Mouse (Mus musculus) kidney, adult 11 months (tissue): ENCODE data around the gene Slc17a9.

Experiments
- DNase-seq: peaks from one replicate; pipeline ENCODE4 v3.0.0; 2022

The Slc17a9 gene

DNA sequence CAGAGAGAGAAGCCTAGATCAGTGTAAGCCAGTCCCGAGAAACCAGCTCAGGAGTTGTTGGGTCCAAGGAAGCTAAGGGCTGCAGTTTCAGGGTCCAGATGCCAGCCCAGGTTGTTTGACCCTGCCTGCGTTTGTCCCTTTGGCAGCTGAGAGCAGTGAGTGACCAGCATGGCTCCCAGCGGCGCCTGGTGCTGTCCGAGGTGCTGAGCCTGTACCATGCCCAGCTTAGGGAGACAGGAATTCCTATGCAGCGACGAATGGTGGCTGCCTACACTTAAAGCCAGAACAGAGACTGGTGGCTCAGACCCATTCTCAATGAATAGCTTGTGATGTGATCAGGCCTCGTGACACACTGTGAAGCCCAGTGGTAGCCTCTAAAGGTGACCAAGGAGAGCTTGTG is 30.8 kb downstream of the Slc17a9 start:
- peak; percentile 16 for DNase-seq

DNA sequence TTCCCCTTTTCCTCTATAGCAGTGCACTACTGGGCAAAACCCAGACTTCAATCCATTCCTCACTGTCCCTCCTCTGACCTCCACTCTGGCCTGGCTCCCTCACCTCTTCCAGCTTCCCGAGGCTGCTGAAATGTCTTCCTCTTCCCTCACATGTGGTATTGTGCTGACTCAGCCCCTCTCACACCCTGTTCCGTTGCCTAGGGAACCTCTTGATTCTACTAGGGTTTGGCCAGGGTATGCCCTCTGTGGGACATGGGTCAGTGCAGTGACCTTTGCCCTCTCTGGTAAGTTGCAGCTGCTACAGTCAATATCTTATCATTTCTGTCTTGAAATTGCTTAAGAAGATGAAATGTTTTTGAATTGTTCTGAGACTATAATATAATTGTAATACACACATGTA is 31.7 kb downstream of the Slc17a9 start:
- DNase-seq = no peak

DNA sequence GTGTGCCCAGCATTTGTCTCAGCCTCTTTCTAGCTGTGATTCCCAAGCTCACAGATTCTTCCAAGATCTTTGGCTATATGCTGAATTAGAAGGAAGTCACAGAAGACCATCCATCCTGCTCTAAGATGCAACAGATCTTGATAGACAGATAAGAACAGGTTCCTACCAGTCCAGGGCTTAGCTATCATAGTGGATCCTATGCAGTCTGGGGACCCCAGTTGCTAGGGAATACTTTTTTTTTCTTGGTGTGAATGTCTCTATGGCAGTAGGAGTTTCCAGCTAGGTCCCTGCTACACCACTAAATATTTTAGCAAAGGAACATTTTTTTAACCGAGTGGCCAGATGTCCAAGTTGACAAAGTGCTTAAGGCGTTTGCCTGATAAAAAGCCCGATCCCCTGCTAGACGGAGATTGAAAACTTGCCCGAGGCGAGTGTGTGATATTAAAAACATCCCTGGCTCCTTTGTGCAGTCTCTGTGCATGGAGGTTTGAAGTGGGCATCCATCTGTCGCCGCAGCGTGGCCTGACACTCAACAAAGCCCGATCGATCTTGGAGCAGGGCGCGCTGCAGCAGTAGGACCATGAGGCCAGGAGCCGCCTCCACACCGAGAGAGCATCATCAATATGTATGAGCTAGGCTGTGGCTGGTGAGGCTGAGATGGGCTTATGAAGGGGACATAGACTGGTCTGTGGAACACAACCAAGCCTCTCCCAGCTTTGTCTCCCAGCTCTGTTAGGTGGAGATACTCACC is 33.6 kb downstream of the Slc17a9 start:
- DNase-seq = no peak

DNA sequence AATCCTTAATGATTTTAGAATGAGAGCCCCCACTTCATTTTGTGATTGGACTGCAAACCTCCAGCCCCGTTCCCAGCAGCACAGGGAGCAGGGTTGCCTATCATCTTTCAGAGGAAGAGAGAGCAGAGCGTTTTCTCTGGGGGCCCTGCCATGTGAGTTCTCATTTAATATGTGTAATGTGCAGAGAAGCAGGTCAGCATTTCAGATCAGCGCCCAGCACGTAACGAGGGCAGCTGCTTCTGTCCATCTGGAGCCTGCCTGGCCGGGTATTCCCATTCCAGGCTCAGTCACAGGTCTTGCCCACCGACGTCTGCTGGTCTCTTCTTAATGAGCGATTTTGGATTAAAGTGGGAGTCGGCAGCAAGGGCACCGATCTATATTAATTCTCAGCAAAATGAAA is 39.9 kb downstream of the Slc17a9 start:
- DNase-seq = no peak

DNA sequence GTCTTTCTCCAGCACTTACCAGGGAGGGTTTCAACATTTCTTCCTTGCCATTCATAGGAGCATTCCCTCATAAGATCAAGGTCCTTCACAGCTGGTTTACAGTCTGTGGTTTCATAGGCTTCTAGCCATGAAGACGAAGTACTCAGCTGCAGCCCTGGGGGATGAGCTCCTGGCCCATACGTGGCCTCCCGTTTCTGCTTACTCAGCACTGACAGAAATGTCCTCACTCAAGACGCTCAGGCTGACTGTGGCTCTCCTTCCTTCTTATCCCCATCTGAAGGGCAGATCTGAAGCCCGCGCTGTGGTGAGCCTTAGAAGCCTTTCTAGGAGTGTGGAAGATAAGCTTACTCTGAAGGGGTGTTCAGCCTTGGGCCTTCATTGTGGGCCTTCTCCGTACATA is 40.6 kb downstream of the Slc17a9 start:
- DNase-seq = no peak

DNA sequence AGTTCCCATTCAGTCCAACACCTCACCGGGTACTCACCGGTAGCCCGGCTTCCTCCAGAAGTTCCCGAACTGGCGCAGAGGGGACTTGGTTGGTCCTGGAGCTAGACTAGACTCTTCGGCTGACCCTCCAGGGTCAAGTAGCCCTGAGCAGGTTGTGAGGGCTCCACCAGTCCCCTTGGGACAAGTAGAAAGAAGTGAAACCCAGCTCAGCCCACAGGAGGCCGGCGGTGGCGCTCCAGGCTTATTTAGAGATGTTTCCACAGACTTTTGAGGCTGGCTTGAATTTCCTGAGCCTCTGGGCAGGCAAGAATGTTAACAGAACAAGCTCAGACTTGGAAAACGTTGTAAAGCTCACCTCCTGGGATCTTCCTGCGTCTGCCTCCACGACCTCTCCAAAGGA is 50.2 kb downstream of the Slc17a9 start:
- no peak for DNase-seq

DNA sequence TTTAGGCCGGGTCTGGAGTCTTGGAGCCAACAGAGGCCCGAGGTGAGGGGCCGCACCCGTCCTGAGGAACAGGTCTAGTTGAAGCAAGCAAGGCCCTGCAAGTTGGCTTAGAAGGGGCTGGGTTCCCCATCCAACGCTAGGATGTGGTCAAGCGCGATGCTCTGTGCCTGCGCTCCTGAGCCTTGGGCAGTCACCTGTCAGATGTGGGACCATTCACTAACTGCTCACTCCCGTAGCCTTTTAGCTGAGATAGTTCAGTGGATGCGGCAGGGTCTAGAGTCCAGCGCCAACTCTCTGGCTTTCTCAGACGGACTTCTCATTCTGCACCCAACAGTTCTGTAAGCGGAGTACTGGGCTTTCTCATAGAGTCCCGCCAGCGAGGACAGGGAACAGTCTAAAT is 50.6 kb downstream of the Slc17a9 start:
- DNase-seq = no peak

DNA sequence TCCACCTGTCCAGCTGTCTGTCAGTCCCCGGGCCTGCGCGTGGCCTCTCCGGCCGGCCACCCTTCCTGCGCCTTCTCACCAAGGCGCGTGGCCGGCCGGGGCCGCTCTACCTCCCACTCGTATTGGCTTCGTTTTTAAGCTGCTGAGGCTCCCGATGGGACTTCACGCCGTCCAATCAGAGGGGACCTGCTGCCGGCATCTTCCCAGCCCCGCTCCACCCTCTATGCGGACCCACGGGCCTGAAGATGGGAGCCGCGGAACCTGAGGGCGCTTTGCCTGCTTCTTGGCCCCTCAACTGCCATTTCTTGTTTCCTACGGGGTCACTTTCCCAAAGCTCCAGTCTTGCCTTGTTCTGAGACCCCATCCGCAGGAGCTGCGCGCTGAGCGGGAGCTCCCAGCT is 51.7 kb downstream of the Slc17a9 start, which contains the start of gene Bhlhe23:
Bhlhe23 (minus strand) TSS at position 108 of the 400 bp plus-strand sequence.
- no peak for DNase-seq

DNA sequence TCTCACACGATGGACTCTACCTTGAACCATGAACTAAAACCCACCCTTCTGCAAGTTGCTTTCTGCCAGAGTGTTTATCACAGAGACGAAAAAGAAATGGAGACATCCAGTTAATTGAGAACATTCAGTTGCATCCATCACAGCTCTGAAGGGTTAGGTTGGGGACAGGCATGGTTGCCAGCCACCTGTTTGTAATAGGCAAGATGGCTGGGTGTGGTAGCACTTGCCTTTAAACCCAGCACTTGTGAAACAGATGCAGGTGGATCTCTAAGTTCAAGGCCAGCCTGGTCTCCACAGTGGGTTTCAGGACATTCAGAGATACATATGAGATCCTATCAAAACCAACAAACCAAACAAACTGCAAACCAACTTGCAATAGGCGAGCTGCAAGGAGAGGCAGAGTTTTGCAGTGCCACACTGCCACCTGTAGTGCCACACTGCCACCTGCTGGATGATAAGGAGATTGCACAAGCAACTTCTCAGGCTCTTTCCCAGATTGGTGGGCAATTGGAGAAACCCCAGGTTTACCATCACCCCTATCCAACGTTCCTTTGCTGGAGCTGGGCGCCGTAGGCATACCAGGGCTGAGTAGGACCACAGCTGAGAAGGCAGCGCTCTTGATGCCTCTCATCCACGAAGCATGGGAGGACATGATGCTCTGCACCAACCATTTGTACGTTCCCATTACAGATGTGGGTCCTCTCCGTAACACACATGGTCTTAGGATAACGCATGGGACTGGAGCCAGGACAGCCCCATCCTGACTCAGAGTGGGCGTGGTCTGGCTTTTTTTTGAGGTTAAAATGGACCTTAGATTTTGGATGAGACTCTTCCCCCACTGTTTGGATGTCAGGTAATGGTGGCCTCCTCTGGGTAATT is 54.4 kb downstream of the Slc17a9 start:
- no peak for DNase-seq

DNA sequence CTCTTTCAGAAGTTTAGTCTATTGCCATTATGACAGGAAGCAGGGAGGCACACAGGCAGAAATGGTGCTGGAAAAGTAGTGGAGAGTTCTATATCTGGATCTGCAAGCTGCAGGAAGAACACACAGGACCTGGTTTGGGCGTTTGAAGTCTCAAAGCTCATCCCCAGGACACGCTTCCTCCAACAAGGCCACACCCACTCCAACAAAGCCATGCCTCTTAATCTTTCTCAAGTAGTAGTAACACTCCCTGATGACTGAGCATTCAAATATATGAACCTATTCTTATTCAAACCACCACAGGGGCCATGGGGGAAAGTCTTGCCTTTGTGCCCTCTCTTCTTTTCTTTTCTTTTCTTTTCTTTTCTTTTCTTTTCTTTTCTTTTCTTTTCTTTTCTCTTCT is 55.2 kb downstream of the Slc17a9 start:
- DNase-seq = no peak

DNA sequence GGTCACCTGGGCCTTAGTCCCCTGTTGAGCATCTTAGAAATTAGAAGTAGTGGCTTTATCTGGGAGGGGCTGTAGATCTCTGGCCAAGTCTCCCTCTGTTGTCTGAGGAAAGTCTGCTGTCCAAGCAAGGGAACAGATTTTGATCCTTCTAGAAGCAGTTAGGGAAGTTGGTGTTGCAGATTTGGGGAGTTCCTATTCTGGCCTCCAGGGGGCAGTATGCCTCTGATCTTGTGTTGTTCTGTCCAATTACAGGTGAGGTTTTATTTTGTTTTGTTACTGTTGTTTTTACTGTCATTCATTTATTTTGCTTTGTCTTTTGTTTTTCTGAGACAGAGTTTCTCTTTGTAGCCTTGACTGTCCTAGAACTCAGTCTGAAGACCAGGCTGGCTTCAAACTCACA is 61.7 kb downstream of the Slc17a9 start:
- no peak for DNase-seq

DNA sequence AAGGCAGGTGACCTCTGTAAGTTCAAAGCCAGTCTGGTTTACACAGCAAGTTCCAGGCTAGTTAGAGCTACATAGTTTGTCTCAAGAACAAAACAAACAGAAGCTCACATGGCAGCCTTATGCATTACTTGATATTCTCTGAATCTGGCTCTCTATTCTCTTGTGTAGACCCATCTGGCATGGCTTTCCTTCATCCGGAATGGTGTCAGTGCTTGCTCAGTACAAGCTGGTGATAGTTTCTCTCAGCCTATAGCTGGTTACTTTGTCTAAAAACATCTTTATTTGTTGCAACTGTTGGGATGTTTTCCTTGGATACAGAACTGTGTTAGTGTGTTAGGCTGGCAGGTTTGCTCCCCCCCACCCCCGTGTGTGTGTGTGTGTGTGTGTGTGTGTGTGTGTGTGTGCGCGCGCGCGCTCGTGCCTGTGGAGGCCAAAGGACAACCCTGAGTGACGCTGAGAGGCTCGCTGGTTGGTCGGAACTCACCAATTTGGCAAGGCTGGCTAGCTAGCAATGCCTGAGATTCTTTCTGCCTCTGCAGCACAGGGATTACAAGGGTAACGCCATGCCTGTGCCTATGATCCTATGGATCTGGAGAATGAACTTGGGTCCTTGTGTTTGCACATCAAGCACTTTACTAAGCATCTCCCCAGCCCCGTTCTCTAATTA is 62.6 kb downstream of the Slc17a9 start:
- no peak for DNase-seq

DNA sequence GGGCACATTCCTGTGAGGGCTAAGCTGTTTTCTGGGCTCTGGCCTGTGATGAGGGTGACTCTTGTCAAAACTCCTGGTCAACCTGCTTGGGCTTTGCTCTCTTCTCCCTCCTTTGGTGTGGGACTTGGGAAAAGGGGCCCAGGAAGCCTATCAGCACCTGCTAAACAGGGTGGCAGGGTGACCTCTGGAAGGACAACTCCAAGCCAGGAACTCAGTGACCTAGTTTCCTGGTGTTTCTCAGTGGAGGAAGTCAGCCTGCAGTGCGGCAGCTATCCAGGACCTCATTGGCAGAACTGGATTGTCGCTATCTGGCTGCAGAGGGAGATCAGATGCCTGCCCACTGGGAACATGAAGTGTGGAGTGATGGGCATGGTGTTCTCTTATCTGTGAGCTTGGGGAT is 63.3 kb downstream of the Slc17a9 start:
- DNase-seq = no peak

DNA sequence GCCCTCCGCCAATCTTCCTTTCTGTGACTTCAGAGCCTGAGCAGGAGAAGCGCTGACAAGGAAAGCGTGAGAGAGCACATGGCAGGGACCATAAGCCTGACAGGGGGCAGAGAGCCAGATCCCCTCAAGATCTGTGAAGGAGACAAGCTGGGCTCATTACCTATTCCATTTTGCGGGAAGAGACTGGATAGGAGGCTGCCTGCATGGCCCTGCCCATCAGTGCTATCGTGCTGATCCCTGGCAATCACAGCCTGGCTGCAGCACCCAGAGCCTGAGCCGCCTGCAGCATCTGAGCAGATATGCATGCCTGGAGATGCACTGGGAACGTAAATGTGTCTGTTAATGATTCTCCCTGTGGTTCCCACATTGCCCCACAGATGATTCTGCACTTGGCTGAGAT is 63.8 kb downstream of the Slc17a9 start:
- no peak for DNase-seq

DNA sequence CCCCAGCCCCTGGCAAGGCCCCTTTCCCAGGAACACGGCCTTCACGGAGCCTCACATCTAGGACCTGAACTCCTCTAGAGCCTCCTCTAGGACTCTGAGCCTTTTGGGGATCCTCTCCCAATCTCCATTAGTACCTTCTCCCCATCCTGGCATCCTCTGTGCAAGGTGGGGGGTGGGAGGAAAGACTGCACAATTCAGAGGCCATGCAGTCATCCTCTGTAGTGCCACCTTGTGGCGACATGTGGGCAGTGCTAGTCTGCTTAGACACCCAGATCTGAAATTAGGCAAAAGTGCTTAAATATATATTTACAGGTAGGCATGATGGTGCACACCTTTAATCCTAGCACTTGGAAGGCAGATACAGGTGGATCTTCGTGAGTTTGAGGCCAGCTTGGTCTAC is 66.6 kb downstream of the Slc17a9 start:
- DNase-seq = no peak
